Mouse (Mus musculus) heart, postnatal 0 days (tissue): Measurements from ENCODE around the gene Ntm.

Experiments
- CTCF ChIP-seq: IDR thresholded peaks from 2 replicates; pipeline ENCODE4 v1.5.1; 2016; ENCODE audit warnings: antibody characterized with exemption, control low read depth, low read depth
- EP300 ChIP-seq: IDR thresholded peaks from 2 replicates; pipeline ENCODE4 v1.6.1; 2016; ENCODE audit warnings: antibody characterized with exemption, low read depth

- no peak for TF ChIP-seq CTCF
- TF ChIP-seq EP300: no peak
Measured at GRCm38 (mm10) chr9:29145901-29146300, 817.0 kb downstream of the Ntm start.
